Mouse (Mus musculus) cortical plate, adult 2 months (tissue): ENCODE data around the gene Cdx2. TPM values are rescaled to one million over a fixed set of nuclear protein-coding genes. Genes with fewer than 3 reads are reported as not detected.

Experiments used
- H3K27ac ChIP-seq: fragments of 200-500 bp; 2 replicates; pipeline ENCODE4 v1.5.1; 2012; ENCODE audit warnings: low read length, control low read depth, inconsistent platforms; ENCODE audit not compliant: insufficient read depth
- H3K4me1 ChIP-seq: fragments of 200-500 bp; 2 replicates; pipeline ENCODE4 v1.6.1; 2011; ENCODE audit warnings: low read length; ENCODE audit not compliant: control insufficient read depth, insufficient read depth
- H3K4me3 ChIP-seq: fragments of 200-500 bp; 2 replicates; pipeline ENCODE4 v1.5.1; 2011; ENCODE audit warnings: mild to moderate bottlenecking, low read length, control low read depth; ENCODE audit not compliant: insufficient read depth
- CTCF ChIP-seq: fragments of 200-500 bp; IDR thresholded peaks from 2 replicates; pipeline ENCODE4 v1.5.1; 2011; ENCODE audit warnings: mild to moderate bottlenecking, control low read depth, low read length; ENCODE audit not compliant: insufficient read depth; ENCODE audit errors: extremely low read depth
- POLR2A ChIP-seq: fragments of 200-500 bp; IDR thresholded peaks from 2 replicates; pipeline ENCODE4 v1.6.1; 2011; ENCODE audit warnings: mild to moderate bottlenecking, low read length, control low read depth; ENCODE audit not compliant: insufficient read depth; ENCODE audit errors: extremely low read depth
- polyA plus RNA-seq: library from polyadenylated mRNA; depleted of rRNA; stranded (reverse); fragments of >200 nt; gene quantifications from 2 replicates; pipeline ENCODE4 v1.2.3, GENCODE M21; 2012

Gene Cdx2
- polyA plus RNA-seq, 1 experiment: not detected

- no peaks in the 10 kb centered on the region for H3K4me1 ChIP-seq
- no peak overlapping the region for H3K4me3 ChIP-seq
- H3K27ac ChIP-seq: no peak overlapping the region
- TF ChIP-seq CTCF: no peak
- TF ChIP-seq POLR2A: no peak
Observed at GRCm38 (mm10) chr5:147274174-147275141, 32.6 kb downstream of the Cdx2 start.

- no peak overlapping the region for H3K27ac ChIP-seq
- TF ChIP-seq CTCF (no peak), POLR2A (no peak)
- no peak overlapping the region for H3K4me3 ChIP-seq
Observed at GRCm38 (mm10) chr5:147272808-147273345, 34.2 kb downstream of the Cdx2 start.

GRCm38 (mm10) chr5:147272046-147272807, 34.8 kb downstream of the Cdx2 start:
- H3K4me1 ChIP-seq: no peaks in the 10 kb centered on the region
- no peak overlapping the region for H3K27ac ChIP-seq
- H3K4me3 ChIP-seq: no peak overlapping the region
- TF ChIP-seq CTCF (no peak), POLR2A (no peak)

More at GRCm38 (mm10) chr5:147272808-147273345, 34.2 kb downstream of the Cdx2 start:
- H3K4me1 ChIP-seq: no peaks in the 10 kb centered on the region

- H3K4me1 ChIP-seq: no peaks in the 10 kb centered on the region
- no peak for TF ChIP-seq CTCF
- TF ChIP-seq POLR2A: no peak
- H3K4me3 ChIP-seq: no peak overlapping the region
- no peak overlapping the region for H3K27ac ChIP-seq
Observed at GRCm38 (mm10) chr5:147270673-147271655, 36.1 kb downstream of the Cdx2 start.

GRCm38 (mm10) chr5:147269926-147270672, 37.0 kb downstream of the Cdx2 start, which contains the start of gene Pdx1:
Pdx1 (plus strand) TSS chr5:147269959.
- H3K4me1 ChIP-seq: no peaks in the 10 kb centered on the region
- no peak within 1 kb of the TSS for H3K4me3 ChIP-seq
- H3K27ac ChIP-seq: no peak within 1 kb of the TSS
- TF ChIP-seq CTCF: no peak

GRCm38 (mm10) chr5:147269371-147269770, 37.7 kb downstream of the Cdx2 start:
- no peak overlapping the region for H3K27ac ChIP-seq

GRCm38 (mm10) chr5:147268728-147269127, 38.3 kb downstream of the Cdx2 start:
- Histone ChIP-seq H3K4me1 (no peaks in the 10 kb centered on the region), H3K27ac (no peak overlapping the region), H3K4me3 (no peak overlapping the region)
- TF ChIP-seq CTCF (no peak), POLR2A (no peak)

More at GRCm38 (mm10) chr5:147269371-147269770, 37.7 kb downstream of the Cdx2 start:
- no peak for TF ChIP-seq POLR2A
- no peak for TF ChIP-seq CTCF
- H3K4me3 ChIP-seq: no peak overlapping the region
- no peaks in the 10 kb centered on the region for H3K4me1 ChIP-seq

- Histone ChIP-seq H3K4me3 (no peak overlapping the region), H3K4me1 (no peaks in the 10 kb centered on the region), H3K27ac (no peak overlapping the region)
- TF ChIP-seq POLR2A (no peak), CTCF (no peak)
Observed at GRCm38 (mm10) chr5:147267434-147267833, 39.6 kb downstream of the Cdx2 start.
